Comparison of ENCODE assay signal across 14 mouse cellular contexts in the genomic region with DNA sequence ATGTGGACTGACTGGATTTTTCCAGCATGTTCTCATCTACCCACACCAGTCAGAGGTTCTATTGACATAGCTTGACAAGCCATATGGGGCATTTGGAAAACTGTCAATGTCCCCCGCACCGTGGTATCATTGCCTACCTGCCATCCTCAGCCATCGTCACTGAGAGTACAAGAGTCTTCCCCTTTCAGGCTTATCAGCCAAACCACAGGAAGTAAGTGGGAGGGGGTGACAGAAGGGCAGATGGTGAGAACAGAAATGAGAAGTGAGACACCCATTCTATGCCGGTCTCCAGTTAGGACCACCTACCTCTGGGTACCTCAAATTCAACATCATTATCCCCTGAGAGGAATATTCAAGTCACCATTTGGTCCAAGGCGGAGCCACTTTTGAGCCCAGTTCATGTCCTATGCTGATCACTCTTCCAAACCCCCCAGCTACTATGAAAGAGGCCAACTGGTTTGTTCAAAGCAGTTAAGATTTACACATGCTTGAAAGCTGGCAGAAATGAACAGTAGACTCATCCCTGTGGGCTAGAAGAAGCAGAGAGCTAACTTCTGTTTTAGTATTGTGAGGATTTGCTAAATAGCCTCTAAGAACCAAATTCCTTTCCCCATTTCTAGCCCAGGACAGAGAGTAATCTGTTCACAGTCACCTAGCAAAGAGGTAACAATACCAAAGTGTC. TPM values are rescaled to one million over a fixed set of nuclear protein-coding genes. Genes with fewer than 3 reads are reported as not detected.
A peak's percentile ranks its signal among the peaks of the same experiment; 100 is the strongest.
DNase-seq lines count a peak whose midpoint lies in the region; ATAC-seq and TF ChIP-seq lines count a peak whose summit lies in the region.
"Had no signal": no experiment of that assay in that cellular context is flagged by ENCODE, and none has a peak within 500 bp of the region (broad histone marks: within the 10 kb centered on the region; RNA-seq: fewer than 3 reads in every experiment).

No protein-coding gene starts in this region.

- no peak for TF ChIP-seq CTCF in liver, postnatal 0 days (IDR thresholded peaks at IDR 0.05; ENCODE audit: low read depth)

- no peaks in the 10 kb centered on the region for H3K36me3 ChIP-seq in liver, postnatal 0 days (replicated peaks; ENCODE audit: insufficient read depth, low read length)
- no peaks in the 10 kb centered on the region for H3K36me3 ChIP-seq in splenic B cell, adult 2 months (ENCODE audit: control insufficient read depth, insufficient read depth, low read length, poor library complexity, severe bottlenecking)
- no peaks in the 10 kb centered on the region for H3K36me3 ChIP-seq in midbrain, embryonic 13.5 days
- H3K36me3 ChIP-seq: neural tube, embryonic 15.5 days had no signal

- peaks cover 10% of the 10 kb centered on the region; the same call in 1 of the 2 replicates for H3K4me1 ChIP-seq in liver, postnatal 0 days (ENCODE audit: insufficient read depth)
- no peaks in the 10 kb centered on the region; the same call in 1 of the 2 replicates for H3K4me1 ChIP-seq in midbrain, embryonic 13.5 days (replicated peaks)

- no peak overlapping the region for H3K9ac ChIP-seq in liver, postnatal 0 days (replicated peaks)
- H3K9ac ChIP-seq in midbrain, embryonic 13.5 days (replicated peaks): no peak overlapping the region
- H3K9ac ChIP-seq: forebrain, embryonic 13.5 days; neural tube, embryonic 15.5 days had no signal

- H3K4me3 ChIP-seq in liver, postnatal 0 days (ENCODE audit: low read depth, low read length): no peak overlapping the region
- no peak overlapping the region for H3K4me3 ChIP-seq in midbrain, embryonic 13.5 days (replicated peaks)
- H3K4me3 ChIP-seq: forebrain, embryonic 13.5 days; heart, adult 2 months; neural tube, embryonic 15.5 days had no signal

- no peak for TF ChIP-seq EP300 in liver, postnatal 0 days (IDR thresholded peaks at IDR 0.05; ENCODE audit: low read depth)

- H3K27ac ChIP-seq in liver, postnatal 0 days (ENCODE audit: low read depth): peak overlapping the region; percentile 4; the same call in 1 of the 2 replicates
- no peak overlapping the region for H3K27ac ChIP-seq in midbrain, embryonic 13.5 days
- H3K27ac ChIP-seq: forebrain, embryonic 13.5 days; heart, adult 2 months; macrophage; neural tube, embryonic 15.5 days had no signal

- no peaks in the 10 kb centered on the region for H3K27me3 ChIP-seq in liver, postnatal 0 days (ENCODE audit: insufficient read depth, low read length)
- no peaks in the 10 kb centered on the region for H3K27me3 ChIP-seq in splenic B cell, adult 2 months (ENCODE audit: control insufficient read depth, insufficient read depth, low read length, poor library complexity, severe bottlenecking)
- H3K27me3 ChIP-seq in midbrain, embryonic 13.5 days: no peaks in the 10 kb centered on the region
- H3K27me3 ChIP-seq: forebrain, embryonic 13.5 days; neural tube, embryonic 15.5 days had no signal

- 40% methylated on average over 5 of the region's 5 CpGs for WGBS in liver, postnatal 0 days (ENCODE audit: insufficient replicate concordance)
- 94% methylated on average over 5 of the region's 5 CpGs for WGBS in midbrain, embryonic 13.5 days

- peak; percentile 70 for DNase-seq in CD4-positive helper T cell, adult 2 months (ENCODE audit: low read depth, low spot score)
- peak; percentile 67 for DNase-seq in T-cell, adult 2 months (ENCODE audit: low spot score)
- DNase-seq in liver, postnatal 0 days: no peak
- peak; percentile 81 for DNase-seq in splenic B cell, adult 2 months (ENCODE audit: low read depth, low spot score)
- no peak for DNase-seq in embryo, embryonic 10 days (ENCODE audit: low spot score)
- DNase-seq in adrenal gland, postnatal 4 days (ENCODE audit: low spot score in 2 of 2): no peak
- DNase-seq: embryo, embryonic 11 days; left cerebral cortex, postnatal 4 days had no signal

- peak overlapping the region; percentile 42; the same call in 1 of the 2 replicates for H3K4me2 ChIP-seq in liver, postnatal 0 days (ENCODE audit: low read depth, low read length)
- no peak overlapping the region for H3K4me2 ChIP-seq in midbrain, embryonic 13.5 days (replicated peaks)
- H3K4me2 ChIP-seq: forebrain, embryonic 13.5 days; neural tube, embryonic 15.5 days had no signal

- H3K9me3 ChIP-seq in liver, postnatal 0 days (ENCODE audit: low read length): no peaks in the 10 kb centered on the region
- no peaks in the 10 kb centered on the region for H3K9me3 ChIP-seq in midbrain, embryonic 13.5 days
- H3K9me3 ChIP-seq: forebrain, embryonic 13.5 days; neural tube, embryonic 15.5 days had no signal

- peak; percentile 29; the same call in 1 of the 2 replicates for ATAC-seq in liver, postnatal 0 days
- ATAC-seq in midbrain, embryonic 13.5 days: no peak
- ATAC-seq: forebrain, embryonic 13.5 days; hindbrain, embryonic 16.5 days had no signal

RNA-seq across cellular contexts. Expression of a gene that starts 48.8 kb away (rescaled TPM):
- polyA plus RNA-seq in liver, postnatal 0 days (2015; fragmentation: Nextera tagmentation; extraction: Ambion mirVana): 4.2 and 5.4 TPM in 2 replicates
- polyA plus RNA-seq in midbrain, embryonic 13.5 days (2015; fragmentation: Nextera tagmentation; extraction: Ambion mirVana): 17.9 and 18.6 TPM in 2 replicates
- total RNA-seq in adrenal gland, postnatal 4 days (2021): 10 to 100 TPM; 47.3 to 48.6 TPM

Comparison
In these comparisons a context has a peak if more than half of its experiments do, and no peak if none do; other contexts are left out.
1. DNase-seq: peak in CD4-positive helper T cell, adult 2 months (single experiment), T-cell, adult 2 months (single experiment) and splenic B cell, adult 2 months (single experiment); none in liver, postnatal 0 days (single experiment), embryo, embryonic 10 days (single experiment) and adrenal gland, postnatal 4 days (0 of 2).